Mouse (Mus musculus): ENCODE results near the gene Paqr7. TPM values are rescaled to one million over a fixed set of nuclear protein-coding genes. Genes with fewer than 3 reads are reported as not detected.

Gene Paqr7
- total RNA-seq, 2 experiments from 2014 or later, result 1.6 to 1.7 TPM

Other genes starting within 250 kb of the Paqr7 start
- not detected in 2 replicates for gene Gm30191, start 249.8 kb upstream of the Paqr7 start, total RNA-seq (2015; ENCODE audit: low replicate concordance)
- gene Gm30191, start 249.8 kb upstream of the Paqr7 start, total RNA-seq (2017; ENCODE audit: low replicate concordance), result not detected in 2 replicates
- gene Grrp1, start 242.6 kb upstream of the Paqr7 start, total RNA-seq (2015; ENCODE audit: low replicate concordance), result not detected in 2 replicates
- not detected in 2 replicates for gene Grrp1, start 242.6 kb upstream of the Paqr7 start, total RNA-seq (2017; ENCODE audit: low replicate concordance)
- 39.4 and 45.4 TPM in 2 replicates for gene Pdik1l, start 208.8 kb upstream of the Paqr7 start, total RNA-seq (2015; ENCODE audit: low replicate concordance)
- 52.6 and 53.7 TPM in 2 replicates for gene Pdik1l, start 208.8 kb upstream of the Paqr7 start, total RNA-seq (2017; ENCODE audit: low replicate concordance)
- gene Trim63, start 181.6 kb upstream of the Paqr7 start, total RNA-seq (2015; ENCODE audit: low replicate concordance), result not detected in 2 replicates
- not detected in 2 replicates for gene Trim63, start 181.6 kb upstream of the Paqr7 start, total RNA-seq (2017; ENCODE audit: low replicate concordance)
- not detected in 2 replicates for gene Slc30a2, start 153.5 kb upstream of the Paqr7 start, total RNA-seq (2015; ENCODE audit: low replicate concordance)
- not detected in 2 replicates for gene Slc30a2, start 153.5 kb upstream of the Paqr7 start, total RNA-seq (2017; ENCODE audit: low replicate concordance)
- not detected in 2 replicates for gene Extl1, start 112.8 kb upstream of the Paqr7 start, total RNA-seq (2015; ENCODE audit: low replicate concordance)
- not detected in 2 replicates for gene Extl1, start 112.8 kb upstream of the Paqr7 start, total RNA-seq (2017; ENCODE audit: low replicate concordance)
- 1.8 and 4.2 TPM in 2 replicates for gene Pafah2, start 100.4 kb upstream of the Paqr7 start, total RNA-seq (2015; ENCODE audit: low replicate concordance)
- 0.77 and 5.4 TPM in 2 replicates for gene Pafah2, start 100.4 kb upstream of the Paqr7 start, total RNA-seq (2017; ENCODE audit: low replicate concordance)
- gene Stmn1, start 28.4 kb upstream of the Paqr7 start, total RNA-seq (2015; ENCODE audit: low replicate concordance), result 429 and 552 TPM in 2 replicates
- gene Stmn1, start 28.4 kb upstream of the Paqr7 start, total RNA-seq (2017; ENCODE audit: low replicate concordance), result 378 and 383 TPM in 2 replicates
- 3.8 and 15.5 TPM in 2 replicates for gene Aunip, start 14.3 kb downstream of the Paqr7 start, total RNA-seq (2015; ENCODE audit: low replicate concordance)
- 16.3 and 20.5 TPM in 2 replicates for gene Aunip, start 14.3 kb downstream of the Paqr7 start, total RNA-seq (2017; ENCODE audit: low replicate concordance)
- 19.5 and 22.6 TPM in 2 replicates for gene Mtfr1l, start 38.7 kb downstream of the Paqr7 start, total RNA-seq (2015; ENCODE audit: low replicate concordance)
- 17.2 and 17.9 TPM in 2 replicates for gene Mtfr1l, start 38.7 kb downstream of the Paqr7 start, total RNA-seq (2017; ENCODE audit: low replicate concordance)
- 7.6 and 9.6 TPM in 2 replicates for gene Selenon, start 55.5 kb downstream of the Paqr7 start, total RNA-seq (2015; ENCODE audit: low replicate concordance)
- gene Selenon, start 55.5 kb downstream of the Paqr7 start, total RNA-seq (2017; ENCODE audit: low replicate concordance), result 0.77 and 2.2 TPM in 2 replicates
- gene Man1c1, start 207.6 kb downstream of the Paqr7 start, total RNA-seq (2015; ENCODE audit: low replicate concordance), result 2.9 TPM in 2 replicates
- 1.0 and 1.8 TPM in 2 replicates for gene Man1c1, start 207.6 kb downstream of the Paqr7 start, total RNA-seq (2017; ENCODE audit: low replicate concordance)